Mouse (Mus musculus) v-Abl transformed pro-B cells (cell line): Measurements from ENCODE around the gene Trp53rka.

Source experiments
- in situ Hi-C, 2 experiments: fragments of 400-800 bp; cut with MboI; formaldehyde crosslinking; loops; one replicate each; pipeline ENCODE4 v1.15.1; 2025; ENCODE audit not compliant: unreplicated experiment in 2 of 2

Gene Trp53rka

GRCm38 (mm10) chr2:165486881-165487535, 6.1 kb downstream of the Trp53rka start:
- in situ Hi-C loops, result loop anchor here in 1 of 2 experiments (10.0 to 25.0 kb wide), 2 partner anchors 412 to 525 kb away; partner anchors contain the start of gene Slc12a5

- in situ Hi-C loops, result loop anchor here in 1 of 2 experiments (10.0 to 25.0 kb wide), 2 partner anchors 412 to 524 kb away; partner anchors contain the start of gene Slc12a5
Observed at GRCm38 (mm10) chr2:165486401-165486800, 6.7 kb downstream of the Trp53rka start.

- in situ Hi-C loops, result loop anchor here in 1 of 2 experiments (10.0 to 25.0 kb wide), 2 partner anchors 411 to 524 kb away; partner anchors contain the start of gene Slc12a5
Observed at GRCm38 (mm10) chr2:165485826-165486225, 7.3 kb downstream of the Trp53rka start.

GRCm38 (mm10) chr2:165484152-165484551, 9.0 kb downstream of the Trp53rka start:
- in situ Hi-C loops, result loop anchor here (5.0 to 25.0 kb wide), 3 partner anchors 407 to 522 kb away; partner anchors contain the start of gene Slc12a5 (in 1 of the 2)

- in situ Hi-C loops, result loop anchor here (5.0 to 25.0 kb wide), 3 partner anchors 405 to 520 kb away; partner anchors contain the start of gene Slc12a5 (in 1 of the 2)
Observed at GRCm38 (mm10) chr2:165482003-165482402, 11.1 kb downstream of the Trp53rka start.

- in situ Hi-C loops, result loop anchor here in 1 of 2 experiments (25.0 kb wide), 1 partner anchor 514 kb away; the partner anchor contains the start of gene Slc12a5
Observed at GRCm38 (mm10) chr2:165475850-165476249, 17.3 kb downstream of the Trp53rka start.

GRCm38 (mm10) chr2:165475412-165475811, 17.7 kb downstream of the Trp53rka start:
- in situ Hi-C loops, result loop anchor here in 1 of 2 experiments (25.0 kb wide), 1 partner anchor 513 kb away; the partner anchor contains the start of gene Slc12a5

GRCm38 (mm10) chr2:165473003-165473402, 20.1 kb downstream of the Trp53rka start, which contains the start of gene Slc13a3:
Gene Slc13a3 (minus strand): TSS chr2:165473230.
- in situ Hi-C loops, result no loop called here

GRCm38 (mm10) chr2:165471943-165472342, 21.2 kb downstream of the Trp53rka start:
- in situ Hi-C loops, result no loop called here

- in situ Hi-C loops, result no loop called here
Observed at GRCm38 (mm10) chr2:165470167-165470566, 23.0 kb downstream of the Trp53rka start.

- in situ Hi-C loops, result no loop called here
Observed at GRCm38 (mm10) chr2:165467824-165468452, 25.2 kb downstream of the Trp53rka start.

- in situ Hi-C loops, result no loop called here
Observed at GRCm38 (mm10) chr2:165459663-165460062, 33.5 kb downstream of the Trp53rka start.

- in situ Hi-C loops, result no loop called here
Observed at GRCm38 (mm10) chr2:165458189-165458588, 34.9 kb downstream of the Trp53rka start.

- in situ Hi-C loops, result no loop called here
Observed at GRCm38 (mm10) chr2:165456710-165457109, 36.4 kb downstream of the Trp53rka start.

GRCm38 (mm10) chr2:165452730-165453693, 40.1 kb downstream of the Trp53rka start:
- in situ Hi-C loops, result no loop called here

GRCm38 (mm10) chr2:165448475-165448874, 44.6 kb downstream of the Trp53rka start:
- in situ Hi-C loops, result no loop called here

- in situ Hi-C loops, result no loop called here
Observed at GRCm38 (mm10) chr2:165444861-165445260, 48.3 kb downstream of the Trp53rka start.

- in situ Hi-C loops, result no loop called here
Observed at GRCm38 (mm10) chr2:165442981-165443380, 50.1 kb downstream of the Trp53rka start.

- in situ Hi-C loops, result no loop called here
Observed at GRCm38 (mm10) chr2:165441613-165442012, 51.5 kb downstream of the Trp53rka start.
